Mouse (Mus musculus): ENCODE data around the gene Ttk.
A peak's percentile ranks its signal among the peaks of the same experiment; 100 is the strongest.

The Ttk gene

DNA sequence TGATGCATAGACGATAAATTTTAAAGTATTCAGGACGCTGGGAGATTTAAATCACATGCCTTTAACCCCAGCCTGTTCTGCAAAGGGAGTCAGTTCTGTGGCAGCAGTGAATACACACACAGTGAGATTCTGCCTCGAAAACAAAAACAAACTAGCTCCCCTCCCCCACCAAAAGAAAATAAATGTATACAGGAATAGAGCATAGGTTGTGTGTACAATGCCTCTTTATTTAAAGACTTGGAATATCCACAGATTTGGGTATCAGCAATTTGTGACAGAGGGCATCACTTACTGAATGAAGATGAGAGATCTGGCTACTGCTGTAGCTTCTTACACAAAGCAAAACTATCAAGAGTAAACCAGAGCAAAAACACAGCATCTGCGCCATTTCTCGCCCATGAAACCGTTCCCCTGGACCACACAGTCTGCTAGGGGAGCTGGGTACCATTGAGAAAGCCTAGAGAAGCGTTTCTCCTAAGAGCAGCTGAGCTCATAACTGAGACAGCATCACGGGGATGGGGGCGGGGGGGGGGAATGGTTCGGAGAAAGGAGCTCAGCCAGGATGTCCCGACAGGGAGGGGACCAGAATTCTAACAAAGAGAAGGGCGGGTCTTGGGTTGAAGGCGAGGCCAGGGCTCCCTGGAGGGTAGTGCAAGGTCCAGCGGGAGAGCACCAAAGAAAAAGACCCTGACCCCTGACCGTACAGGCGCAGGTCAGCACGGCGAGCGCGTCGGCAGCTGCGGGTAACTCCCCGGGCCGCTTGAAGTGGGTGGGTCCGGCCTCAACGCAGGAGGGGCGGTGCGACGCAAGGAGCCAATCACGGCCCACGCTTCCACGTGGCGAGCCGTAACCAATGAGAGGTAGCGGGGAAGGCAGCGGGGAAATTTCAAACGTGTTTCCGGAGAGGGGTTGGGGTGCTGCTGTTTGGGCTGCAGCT is at the start of gene Ttk:
TSS of gene Ttk (plus strand) at position 879 of the 937 bp plus-strand sequence.
- DNase-seq (ENCODE audit: low read depth, low spot score): peak; percentile 95

DNA sequence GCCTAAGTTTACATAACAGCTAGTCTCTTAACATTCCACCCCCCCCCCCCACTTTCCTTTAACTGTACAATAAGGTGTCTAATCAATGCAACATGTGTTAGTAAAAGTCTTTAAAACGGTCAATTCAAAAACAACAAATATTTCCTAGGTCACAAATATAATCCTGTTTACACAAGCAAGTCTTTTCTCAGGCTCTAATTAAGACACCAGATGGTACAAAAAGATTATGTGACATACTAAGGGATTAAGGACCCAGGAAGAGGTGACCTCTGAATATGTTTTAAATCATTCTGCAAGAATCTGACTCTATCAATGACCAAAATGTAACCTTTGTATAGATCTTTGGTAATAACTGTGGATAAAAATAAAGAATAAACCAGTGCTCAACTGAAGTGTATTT is 49.0 kb upstream of the Ttk start:
- no peak for DNase-seq (ENCODE audit: low read depth, low spot score)

DNA sequence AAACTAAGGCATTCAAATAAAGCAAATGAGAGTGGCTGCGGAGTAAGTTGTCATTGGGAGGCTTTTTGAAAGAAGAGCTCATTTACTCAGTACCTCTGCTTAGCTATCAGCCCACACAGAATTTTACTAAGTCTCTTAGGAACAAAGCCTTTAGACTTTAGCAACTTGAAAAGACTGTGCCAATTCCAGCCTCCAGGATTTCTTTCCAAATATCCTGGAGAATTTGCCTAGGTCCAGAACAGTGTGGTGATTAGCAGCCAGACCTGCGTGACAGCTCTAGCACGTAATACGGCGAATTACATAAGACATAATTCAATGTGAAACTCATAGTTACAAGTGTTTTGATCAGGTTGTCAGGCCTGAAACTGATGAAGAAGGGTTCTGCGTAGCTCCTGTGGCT is 45.2 kb upstream of the Ttk start:
- DNase-seq (ENCODE audit: low read depth, low spot score): no peak

DNA sequence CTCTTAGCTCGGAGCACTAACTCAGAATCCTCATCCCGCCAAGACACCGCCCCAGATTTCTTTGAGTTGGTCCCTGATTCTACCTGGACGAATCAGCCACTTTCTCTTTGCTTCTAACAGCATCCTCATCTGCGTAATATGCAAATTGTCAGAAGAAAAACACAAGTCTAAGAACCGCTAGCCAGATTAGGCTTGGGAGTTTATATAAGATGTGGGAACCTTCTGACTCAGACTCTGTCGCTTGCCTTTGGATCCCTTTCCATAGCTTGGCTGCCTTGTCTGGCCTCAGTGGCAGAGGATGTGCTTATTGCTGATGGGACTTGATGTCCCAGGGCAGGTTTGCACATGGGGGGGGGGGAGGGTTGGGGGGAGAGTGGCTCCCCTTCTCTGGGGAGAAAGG is 37.6 kb upstream of the Ttk start:
- DNase-seq (ENCODE audit: low read depth, low spot score): no peak

DNA sequence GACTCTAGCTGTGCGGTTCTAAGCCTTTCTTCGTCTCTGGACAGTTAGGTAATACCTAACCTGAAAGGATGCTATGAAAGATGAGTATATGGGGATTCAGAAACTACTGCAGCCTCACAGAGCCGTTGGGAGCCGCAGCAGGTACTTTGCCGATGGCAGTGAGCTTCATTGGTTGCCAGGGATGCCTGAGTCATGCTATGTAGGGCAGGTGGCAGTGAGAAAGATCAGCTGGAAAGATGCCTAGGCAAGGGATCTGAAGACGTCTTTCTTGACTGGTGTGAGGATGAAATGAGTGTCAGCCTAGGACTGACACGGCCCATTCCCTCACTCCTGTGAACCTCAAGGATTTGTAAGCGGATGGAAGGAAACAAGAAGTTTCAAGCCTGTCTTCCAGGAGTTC is 36.6 kb upstream of the Ttk start:
- DNase-seq (ENCODE audit: low read depth, low spot score): no peak

DNA sequence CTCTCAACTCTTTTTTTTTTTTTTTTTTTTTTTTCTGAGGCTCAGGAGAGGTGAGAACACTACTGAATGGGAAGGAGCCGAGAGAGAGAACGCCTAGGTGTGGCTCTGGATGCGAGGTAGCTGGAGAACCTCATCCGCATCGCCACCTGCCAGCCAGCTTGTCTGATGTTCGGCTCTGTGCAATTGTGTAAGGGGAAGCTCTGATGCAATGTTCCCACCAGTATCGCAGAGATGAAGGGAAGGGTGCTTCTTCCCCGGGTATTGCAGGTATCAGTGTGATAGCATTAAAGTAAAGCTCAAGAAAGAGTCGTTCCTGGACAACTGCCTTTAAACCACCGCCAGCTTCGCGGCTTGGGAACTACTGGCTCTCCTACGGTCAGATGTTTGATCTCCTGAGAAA is 30.1 kb upstream of the Ttk start:
- no peak for DNase-seq (ENCODE audit: low read depth, low spot score)

DNA sequence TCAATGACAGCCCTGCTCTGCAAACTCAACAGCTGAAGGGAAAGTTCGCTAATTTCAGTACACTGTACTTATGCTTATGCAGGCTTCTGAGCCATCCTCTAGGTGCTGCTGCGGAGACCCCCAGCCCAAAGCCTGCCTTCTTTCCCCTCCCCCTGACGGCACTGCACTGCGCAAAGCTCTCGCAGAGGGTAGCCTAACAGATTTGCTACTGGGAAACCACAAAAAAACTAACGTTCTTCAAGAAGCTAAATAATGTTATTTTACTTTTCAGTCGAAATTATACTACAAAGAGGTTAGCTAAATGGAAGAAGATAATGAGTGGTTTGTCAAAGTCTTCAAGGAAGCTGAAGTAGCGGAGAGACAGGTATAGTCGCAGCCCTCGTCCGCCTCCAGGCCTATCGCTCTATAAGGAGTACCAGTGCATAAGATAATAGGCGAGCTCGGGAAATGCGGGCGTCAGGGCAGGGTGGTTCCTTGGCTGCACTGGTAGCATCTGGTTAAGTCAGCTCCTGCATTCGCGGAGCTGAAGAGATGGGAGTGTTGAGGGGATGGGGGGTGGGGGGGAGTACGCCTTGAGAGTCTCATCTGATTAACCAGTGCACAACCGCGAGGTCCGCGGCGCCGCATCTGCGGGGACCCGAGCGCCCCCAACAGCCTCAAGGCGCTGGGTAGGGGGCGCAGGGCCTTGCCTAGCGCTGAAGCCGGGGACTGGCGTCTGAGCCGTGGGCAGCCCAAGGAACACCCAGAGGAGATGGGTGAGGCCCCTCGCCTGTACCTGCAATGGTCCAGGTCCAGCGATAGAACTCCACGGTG is 29.1 kb upstream of the Ttk start:
- DNase-seq (ENCODE audit: low read depth, low spot score): peak; percentile 67

DNA sequence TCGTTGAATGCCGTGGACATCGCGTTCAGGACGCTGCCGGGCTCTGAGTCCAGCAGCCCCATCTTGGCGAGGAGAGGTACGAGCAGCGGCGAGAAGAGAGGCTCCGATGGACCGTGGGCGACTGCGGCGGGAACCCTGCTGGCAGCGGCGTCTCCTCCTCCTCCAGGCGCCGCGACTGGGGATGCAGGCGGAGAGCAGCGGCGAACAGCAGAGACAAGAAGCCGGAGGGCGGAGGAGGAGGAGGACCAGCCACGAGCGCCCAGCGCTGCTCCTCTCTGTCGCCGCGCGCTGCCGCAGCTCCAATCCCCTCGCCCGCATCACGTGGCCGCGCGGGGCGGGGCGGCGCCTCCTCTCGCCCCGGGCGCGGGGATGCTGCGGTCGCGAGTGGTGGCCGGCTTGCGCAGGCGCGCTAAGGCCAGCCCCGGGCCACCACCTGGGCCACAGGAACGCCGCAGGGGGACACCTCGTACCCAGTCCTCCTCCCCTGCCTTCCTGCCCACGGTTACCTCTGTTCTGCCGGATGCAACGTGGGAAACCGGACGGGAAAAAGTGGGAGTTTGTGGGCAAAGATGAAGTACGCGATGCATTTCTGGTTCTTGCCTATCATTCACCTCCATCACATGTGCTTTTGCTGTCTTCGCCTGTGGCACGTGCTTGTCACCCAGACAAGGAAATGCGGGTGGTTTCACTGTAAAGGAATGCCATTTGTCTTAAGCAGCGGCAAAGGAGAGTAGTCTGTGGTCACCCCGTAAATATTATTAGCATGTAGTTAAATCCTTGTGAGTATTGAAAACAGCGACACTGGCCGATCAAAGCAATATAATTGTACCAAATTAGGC is 28.3 kb upstream of the Ttk start, which contains the start of gene Elovl4:
TSS of gene Elovl4 (minus strand) at position 301 of the 839 bp plus-strand sequence.
- DNase-seq (ENCODE audit: low read depth, low spot score): peak; percentile 79

DNA sequence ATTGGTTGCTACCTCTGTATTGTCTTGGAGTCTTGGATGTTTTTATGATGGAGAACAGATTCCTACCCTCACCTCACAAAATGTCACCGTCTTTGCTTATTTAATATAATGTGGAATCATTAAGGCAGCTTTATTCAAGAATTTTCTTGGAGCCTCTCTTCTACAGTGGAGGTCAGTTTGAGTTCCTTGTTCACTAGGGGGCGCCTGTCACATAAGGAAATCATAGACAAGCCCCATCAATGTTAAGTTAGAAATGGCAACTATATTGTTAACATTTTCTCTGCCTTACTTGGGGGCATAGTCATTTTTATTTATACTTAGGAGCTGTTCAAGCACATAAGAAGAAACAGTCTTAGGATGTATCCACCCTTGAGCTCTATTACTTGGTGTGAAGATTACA is 26.9 kb upstream of the Ttk start:
- peak; percentile 47 for DNase-seq (ENCODE audit: low read depth, low spot score)

DNA sequence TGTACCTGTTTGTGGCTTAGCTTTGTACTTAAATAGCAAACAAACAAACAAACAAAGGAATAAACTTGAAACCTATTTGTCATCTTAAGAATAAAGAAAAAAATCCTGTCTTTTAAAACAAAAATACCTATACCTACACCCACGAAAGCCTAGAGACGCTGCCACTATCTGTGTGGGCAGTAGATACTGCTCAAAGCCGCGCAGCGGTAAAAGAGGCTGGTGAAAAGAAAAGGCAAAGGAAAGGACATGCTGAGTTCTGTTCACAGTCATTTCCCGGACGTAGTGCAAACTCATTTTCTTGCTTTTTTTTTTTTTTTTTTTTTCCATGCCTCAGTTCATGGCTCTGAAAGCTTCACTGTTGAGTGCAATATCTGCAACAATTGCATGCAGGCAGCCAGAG is 15.3 kb upstream of the Ttk start:
- no peak for DNase-seq (ENCODE audit: low read depth, low spot score)

DNA sequence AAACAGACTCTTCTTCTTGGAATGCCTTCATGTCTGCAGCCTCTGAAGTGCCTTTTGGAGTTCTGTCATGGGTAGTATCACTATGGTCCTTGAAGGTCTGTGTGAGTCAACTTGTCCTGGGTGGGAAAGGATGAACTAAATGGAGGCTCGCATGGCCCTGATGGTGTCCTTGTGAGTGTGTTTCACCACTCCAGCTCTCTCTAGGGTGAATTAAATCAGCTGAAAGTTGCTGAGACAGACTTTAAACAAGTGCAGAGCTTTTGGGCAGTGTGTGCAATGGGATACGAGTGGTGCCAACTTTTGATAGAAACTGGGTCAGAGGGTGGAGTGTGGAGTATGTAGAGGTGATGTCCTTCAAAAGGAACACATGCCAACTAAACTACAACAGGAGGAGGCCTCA is 13.5 kb upstream of the Ttk start:
- DNase-seq (ENCODE audit: low read depth, low spot score): no peak

DNA sequence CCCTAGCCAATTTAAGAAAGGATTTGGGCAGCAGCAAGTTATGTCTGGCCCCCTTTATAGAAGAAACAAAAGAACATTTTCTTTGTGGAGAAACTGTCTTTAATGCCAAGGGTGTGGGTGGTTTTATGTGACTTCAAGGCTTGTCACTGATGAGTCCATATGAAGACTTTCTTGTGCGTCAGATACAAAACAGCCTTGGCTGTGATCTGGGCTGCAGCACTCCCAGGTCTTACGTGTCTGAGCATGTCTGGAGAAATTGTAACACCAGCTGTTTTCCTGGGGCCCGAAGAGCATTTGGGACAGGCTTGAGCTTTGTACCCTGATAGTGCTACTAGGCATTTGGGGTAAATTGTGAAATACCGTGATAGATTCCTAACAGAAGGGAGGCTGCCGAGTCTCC is 11.6 kb upstream of the Ttk start:
- DNase-seq (ENCODE audit: low read depth, low spot score): no peak

DNA sequence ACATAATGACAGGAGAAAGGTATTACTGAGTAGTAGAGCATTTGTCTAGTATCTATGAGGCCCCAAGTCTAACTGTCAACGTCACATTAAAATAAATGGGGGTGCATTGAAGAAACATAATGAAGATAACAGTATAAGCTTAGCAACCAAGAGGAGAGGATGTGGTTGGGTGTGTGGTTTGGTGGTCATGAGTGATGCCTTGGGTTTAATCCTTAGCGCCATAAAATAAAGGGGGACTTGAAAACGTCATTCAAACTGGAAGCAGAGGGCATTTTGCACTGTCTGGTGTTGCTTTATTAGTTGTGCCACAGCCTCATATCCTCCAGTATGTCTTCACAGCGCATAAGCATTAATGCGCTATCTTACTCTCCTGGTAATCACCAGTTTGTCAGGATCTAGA is 4.6 kb upstream of the Ttk start:
- no peak for DNase-seq (ENCODE audit: low read depth, low spot score)

DNA sequence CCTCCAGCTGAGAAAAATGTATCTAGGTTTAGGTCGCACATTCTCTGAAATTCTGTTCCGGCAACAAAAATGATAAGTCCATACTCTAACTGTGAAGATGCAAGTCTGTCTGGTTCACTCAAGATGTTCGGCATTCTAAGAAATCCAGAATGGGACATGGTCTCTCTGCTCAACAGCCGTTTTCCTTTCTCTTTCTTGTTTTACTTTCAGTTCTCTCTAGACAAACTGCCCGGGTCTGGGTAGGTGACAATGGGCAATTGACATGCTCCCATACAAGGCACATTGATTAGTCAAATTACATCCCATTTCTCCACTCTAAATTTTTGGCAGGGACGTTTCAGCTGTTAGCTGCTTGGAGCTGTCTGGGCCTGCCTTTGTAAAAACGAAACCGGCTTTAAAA is 3.3 kb upstream of the Ttk start:
- DNase-seq (ENCODE audit: low read depth, low spot score): no peak

DNA sequence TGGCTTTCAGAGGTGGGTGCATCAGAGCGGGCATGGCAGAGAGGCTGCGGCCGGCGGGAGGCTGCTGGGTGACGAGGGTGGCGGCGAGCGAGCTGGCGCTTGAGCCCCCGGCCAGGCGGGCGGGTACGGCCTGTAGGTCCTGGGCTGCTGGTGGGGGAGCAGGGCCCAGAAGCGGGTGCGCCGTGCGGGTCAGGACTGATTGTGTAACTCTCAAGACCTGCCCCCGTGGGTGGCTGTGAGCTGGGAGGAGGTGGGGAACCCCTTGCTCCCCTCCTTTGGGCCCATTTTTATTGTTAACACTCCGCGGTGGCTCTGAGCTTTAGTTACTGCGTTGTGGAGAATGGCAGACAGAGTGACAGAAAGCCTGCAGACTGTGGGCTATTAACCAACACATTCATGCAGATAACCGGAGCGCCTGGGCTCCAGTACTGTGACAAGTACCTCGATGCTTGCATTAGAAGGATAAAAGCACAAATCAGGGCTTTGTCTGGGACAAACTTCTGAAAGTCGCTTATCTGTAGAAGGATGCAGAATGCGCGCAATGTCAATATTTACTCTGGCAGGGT is 342 bp downstream of the Ttk start:
- DNase-seq (ENCODE audit: low read depth, low spot score): no peak

DNA sequence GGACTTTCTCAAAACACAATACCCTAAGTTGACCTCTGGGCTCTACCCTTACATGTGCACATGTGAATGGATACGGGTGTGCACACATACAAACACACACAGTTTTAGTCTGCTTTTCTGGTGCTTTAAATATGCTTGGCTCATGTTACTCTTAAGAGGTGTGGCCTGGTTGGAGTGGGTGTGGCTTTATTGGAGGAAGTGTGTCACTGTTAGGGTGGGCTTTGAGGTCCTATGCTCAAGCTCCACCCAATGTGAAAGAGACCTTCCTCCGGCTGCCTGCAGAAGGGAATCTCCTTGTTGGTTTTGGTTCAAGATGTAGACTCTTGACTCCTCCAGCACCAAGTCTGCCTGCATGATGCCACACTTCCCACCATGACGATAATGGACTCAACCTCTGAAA is 18.0 kb downstream of the Ttk start:
- no peak for DNase-seq (ENCODE audit: low read depth, low spot score)

DNA sequence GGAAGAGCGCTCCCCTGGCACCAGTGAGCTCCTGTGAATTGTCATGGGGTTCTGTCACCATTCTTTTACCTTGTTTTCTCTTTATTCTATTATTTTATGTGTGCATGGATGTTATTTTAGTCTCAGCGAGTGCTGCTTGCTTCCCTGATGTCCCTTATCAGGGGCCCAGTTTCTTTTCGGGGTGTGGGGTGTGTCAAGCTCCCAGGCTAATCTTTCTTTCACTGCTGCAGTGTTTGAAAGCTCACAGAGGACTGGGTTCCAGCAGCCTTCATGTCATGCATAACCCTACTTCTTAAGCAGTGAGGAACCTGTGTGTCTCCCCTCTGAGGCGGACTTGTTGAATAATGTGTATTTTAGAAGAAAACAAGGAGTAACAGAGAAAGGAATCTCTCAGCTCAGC is 30.7 kb downstream of the Ttk start:
- no peak for DNase-seq (ENCODE audit: low read depth, low spot score)

DNA sequence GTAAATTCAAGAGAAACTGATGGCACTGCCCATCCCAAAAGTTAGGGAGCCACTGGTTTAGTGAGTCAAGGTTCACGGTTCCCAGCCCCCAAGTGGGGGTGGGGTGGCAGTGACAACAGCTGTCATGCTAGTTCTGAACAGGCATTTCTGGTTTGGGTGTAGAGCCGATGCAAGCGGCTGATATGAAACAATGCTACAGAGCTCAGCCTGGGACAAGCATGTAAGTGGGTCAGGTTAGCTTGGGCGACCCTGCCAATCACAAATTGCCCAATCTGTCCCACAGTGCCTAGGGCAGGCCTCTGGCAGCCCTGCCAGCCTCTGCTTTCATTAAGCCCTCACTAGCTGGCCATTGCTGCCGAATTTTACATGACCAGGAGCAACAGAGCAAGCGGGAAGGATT is 47.7 kb downstream of the Ttk start:
- DNase-seq (ENCODE audit: low read depth, low spot score): no peak

DNA sequence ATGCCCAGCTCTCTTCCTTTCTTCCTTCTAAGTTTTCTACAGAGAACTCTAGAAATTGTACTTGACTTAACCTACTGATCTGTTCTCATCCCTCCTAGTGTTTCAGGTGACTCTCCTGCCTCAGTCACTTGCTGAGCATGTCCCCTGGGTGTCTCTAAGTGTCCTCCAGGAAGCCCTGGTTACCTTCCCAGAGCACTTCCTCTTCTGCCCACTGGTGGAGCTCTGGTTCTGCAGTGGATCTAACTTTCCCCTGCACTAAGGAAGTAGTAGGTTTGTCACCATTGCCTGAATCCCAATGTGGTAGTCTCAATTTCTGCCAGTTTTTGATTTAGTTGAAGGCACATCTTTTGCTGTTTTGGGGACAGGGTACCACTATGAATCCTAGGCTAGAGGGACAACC is 51.7 kb downstream of the Ttk start:
- no peak for DNase-seq (ENCODE audit: low read depth, low spot score)

DNA sequence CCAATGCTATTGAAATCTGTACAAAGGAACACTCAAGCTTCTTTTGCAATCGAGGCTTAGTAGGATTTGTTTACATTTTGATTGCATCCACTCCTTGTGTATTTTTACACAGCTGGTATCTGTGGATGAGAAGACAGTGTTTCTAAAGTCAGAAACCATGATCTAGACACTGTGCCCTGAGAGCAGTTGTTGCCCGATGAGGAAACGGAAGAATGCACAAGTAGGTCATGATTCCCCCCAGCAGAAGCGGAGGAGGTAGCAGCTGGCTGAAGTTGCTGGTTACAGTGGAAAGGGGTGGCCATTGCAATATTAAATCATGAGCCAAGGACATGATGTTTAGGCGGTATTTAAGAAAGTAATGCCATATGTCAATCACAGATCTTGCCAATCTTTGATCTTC is 53.7 kb downstream of the Ttk start:
- no peak for DNase-seq (ENCODE audit: low read depth, low spot score)

DNA sequence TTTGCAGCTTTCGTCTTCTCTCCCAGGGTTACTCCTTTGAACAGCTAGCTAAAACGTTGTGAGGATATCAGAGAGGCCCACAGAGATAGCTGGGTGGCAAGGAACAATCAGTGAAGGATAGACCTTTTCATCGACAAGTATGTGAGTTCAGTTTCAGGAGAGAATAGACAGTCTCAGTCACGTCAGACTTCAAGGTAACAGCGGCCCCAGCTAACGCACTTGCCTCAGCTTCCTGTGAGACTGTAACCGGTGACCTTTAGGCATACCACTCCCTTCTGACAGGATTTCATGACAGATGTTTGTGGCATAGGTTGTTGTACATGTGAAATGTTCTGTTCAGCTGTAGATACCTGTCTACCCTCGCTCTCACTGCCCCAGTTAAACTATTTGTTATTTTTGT is 58.6 kb downstream of the Ttk start:
- DNase-seq (ENCODE audit: low read depth, low spot score): no peak

All from mesoderm, embryonic 11.5 days (tissue).